Mouse (Mus musculus) B cell, adult (primary cell): ENCODE measurements around the gene Tmem116. TPM values are rescaled to one million over a fixed set of nuclear protein-coding genes. Genes with fewer than 3 reads are reported as not detected.

Source experiments
- total RNA-seq: library from RNA; stranded (reverse); gene quantifications from 4 replicates; pipeline ENCODE4 v1.2.4, GENCODE M21; 2023; ENCODE audit not compliant: inconsistent age

Tmem116 gene
- total RNA-seq: 1.2 to 1.6 TPM in 2 of 4 replicates, not detected in the others

DNA sequence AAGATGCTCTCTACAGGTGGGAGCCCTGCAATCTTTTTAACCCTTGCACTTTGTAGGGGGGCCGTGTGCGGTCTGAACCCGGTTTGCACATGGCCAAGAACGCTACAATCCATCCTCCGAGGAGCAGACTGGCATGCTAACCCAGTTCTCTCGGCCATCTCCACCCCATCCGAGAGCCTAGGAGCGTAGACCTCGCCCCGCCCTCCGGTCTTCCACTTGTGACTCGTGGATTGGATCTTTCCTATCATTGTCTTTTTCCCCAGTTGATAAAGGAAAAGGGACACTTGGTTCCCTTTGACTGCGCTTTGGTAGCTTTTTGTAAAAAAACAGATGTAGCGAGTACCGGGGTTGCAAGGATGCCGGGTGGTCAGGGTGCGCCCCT, at the start of gene Tmem116:
Gene Tmem116 (plus strand): TSS at position 250 of the 382 bp plus-strand sequence.

DNA sequence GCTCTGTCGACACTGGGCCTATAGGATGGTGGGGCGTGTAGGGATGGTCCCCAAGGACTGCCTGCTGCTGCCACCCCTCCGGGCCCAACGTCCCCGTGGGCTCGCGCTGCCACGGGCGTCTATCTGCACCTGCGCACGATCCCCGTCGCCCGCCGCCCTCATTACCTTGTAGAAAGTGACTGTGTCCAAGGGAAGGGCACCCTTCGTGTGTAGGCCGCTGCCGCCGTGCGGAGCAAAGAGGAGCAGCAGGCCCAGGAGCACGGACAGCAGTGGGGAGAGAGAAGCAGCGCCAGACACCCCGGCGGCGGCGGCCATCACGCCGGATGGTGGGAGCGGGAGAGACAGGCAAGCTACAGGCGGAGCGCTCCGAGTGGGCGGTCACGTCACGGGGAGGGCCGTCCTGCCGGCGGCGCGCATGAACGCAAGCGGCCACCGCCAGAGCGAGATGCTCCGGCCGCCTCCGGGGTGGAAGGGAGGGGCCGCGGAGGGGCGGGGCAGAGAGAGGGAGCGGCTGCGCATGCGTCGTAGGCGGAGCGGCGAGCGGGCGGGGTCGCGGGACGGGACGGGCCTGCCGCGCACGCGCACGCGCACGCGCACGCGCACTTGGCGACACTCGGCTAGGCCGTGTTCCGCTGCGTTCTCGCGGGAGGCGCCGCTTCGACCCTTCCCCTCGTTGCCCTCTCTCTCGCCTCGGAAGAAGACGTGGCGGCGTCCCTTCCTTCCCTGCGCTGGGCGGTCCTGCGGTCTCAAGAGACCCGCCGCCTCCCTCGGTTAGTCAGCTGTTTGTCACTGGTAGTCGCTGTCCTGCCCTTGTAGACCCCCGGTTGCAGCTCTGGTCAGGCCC, 555 bp downstream of the Tmem116 start, which contains the start of gene Erp29:
Gene Erp29 (minus strand): TSS at position 481 of the 844 bp plus-strand sequence.

DNA sequence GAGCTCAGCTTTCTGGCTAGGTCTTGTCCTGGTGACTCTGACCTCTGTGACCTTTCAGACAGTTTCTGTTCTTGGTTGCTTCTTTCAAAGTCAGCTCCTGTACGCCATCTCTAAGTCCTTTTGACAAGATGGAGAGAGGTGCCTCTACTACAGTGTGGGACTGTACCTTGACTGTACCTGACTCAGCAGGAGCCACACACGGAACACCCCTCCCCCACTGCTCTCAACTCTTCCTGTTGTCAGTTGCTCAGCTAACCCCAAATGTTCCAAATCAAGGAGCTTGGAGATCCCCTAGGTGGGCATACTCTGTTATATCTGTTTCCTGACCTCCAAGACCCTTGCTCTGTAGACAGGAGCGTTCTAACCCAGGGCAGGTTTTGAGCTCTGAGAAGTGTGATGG, 51.5 kb downstream of the Tmem116 start, which contains the start of gene Adam1b:
Gene Adam1b (minus strand): TSS at position 205 of the 400 bp plus-strand sequence.

DNA sequence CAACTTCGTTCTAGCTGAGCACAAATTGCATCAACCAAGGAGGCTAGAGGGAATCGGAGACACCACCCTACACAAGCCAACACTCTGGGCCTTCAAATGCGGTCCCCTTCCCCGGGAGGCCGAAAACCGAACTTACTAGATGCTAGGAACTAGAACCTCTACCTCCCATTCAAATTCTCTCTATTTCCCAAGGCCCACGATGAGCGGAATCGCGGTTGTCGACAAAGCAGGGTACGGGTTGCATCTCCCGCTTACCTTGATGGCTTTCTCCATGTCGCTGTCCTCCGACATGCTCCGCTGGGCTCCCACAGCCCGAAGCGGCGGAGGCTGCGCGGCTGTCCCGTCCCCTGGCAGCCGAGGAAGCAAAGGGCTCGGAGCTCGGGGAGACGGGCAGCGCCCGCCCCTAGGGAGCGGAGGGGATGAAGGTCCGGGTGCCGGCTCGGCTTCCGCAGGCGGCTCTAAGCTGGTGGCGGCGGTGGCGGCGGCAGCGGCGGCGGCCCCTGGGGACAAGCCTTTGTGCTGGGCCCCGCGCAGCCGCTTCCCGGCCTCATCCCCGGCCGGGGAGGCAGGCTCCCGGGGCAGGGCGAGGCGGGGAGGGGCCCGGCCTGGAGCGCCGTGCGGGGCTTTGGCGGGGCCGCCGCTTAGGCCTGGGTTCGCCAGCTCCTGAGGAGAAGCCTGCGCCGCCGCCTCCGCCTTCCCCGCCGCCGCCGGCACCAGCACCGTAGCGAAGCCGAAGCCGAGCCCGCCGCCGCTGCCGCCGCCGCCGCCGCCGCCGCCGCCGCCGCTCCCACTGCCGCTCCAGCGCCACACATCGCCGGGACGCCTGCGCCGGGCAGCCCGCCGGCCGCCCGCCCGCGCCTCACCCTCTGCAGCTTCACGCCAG, 93.5 kb downstream of the Tmem116 start, which contains the start of the genes Adam1a and Gm42878:
Gene Adam1a (minus strand): TSS at position 573 of the 883 bp plus-strand sequence.
Gene Gm42878 (minus strand): TSS at position 573 of the 883 bp plus-strand sequence.

DNA sequence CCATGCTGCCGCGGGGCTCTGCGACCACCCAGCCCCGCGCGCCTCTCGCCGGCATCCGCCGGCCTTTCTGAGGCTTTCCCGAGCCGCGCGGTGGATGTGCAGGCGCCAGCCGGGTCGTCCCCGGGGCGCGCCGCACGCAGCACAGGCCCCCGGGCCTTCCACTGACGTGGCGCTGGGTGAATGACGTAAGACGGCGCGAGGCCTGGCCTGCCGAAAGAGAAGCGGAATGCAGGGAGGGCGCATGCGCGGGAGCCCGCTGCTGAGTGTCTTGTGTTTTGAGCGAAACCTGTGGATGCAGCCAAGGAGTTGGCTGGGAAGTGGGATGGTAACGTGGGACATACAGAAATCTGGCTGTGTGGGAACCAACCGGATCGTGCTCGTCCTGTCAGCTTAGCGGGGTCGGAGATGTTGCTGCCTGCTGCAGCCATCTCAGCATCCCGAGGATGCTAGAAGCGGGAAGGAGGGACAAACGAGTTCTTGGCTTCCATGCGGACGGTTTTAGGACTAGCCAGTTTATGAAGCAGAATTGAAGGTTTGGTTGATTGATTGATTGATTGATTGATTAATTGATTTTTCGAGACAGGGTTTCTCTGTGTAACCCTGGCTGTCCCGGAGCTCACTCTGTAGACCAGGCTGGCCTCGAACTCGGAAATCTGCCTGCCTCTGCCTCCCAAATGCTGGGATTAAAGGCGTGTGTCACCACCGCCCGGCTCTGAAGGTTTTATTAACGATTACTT, 94.3 kb downstream of the Tmem116 start, which contains the start of gene Mapkapk5:
Gene Mapkapk5 (minus strand): TSS at position 113 of the 737 bp plus-strand sequence.

Other genes starting within 250 kb of the Tmem116 start
- 1,682 to 1,892 TPM (median 1,878 TPM) in 4 replicates for gene Rpl6, start 247.4 kb upstream of the Tmem116 start, total RNA-seq
- gene Hectd4, start 231.7 kb upstream of the Tmem116 start, total RNA-seq: 46.6 to 48.6 TPM (median 47.1 TPM) in 4 replicates
- gene Trafd1, start 66.3 kb upstream of the Tmem116 start, total RNA-seq: 76.2 to 94.8 TPM (median 89.7 TPM) in 4 replicates
- gene Naa25, start 54.0 kb upstream of the Tmem116 start, total RNA-seq: 37.8 to 47.4 TPM (median 44.0 TPM) in 4 replicates
- 168 to 199 TPM (median 190 TPM) in 4 replicates for gene Erp29, start 613 bp downstream of the Tmem116 start, total RNA-seq
- not detected in 4 replicates for gene Adam1b, start 51.5 kb downstream of the Tmem116 start, total RNA-seq
- gene Adam1a, start 93.6 kb downstream of the Tmem116 start, total RNA-seq: 5.2 to 5.7 TPM (median 5.4 TPM) in 4 replicates
- gene Gm42878, start 93.6 kb downstream of the Tmem116 start, total RNA-seq: not detected in 4 replicates
- gene Mapkapk5, start 94.0 kb downstream of the Tmem116 start, total RNA-seq: 87.8 to 106 TPM (median 94.4 TPM) in 4 replicates
- gene Aldh2, start 141.9 kb downstream of the Tmem116 start, total RNA-seq: 371 to 424 TPM (median 391 TPM) in 4 replicates
- gene Acad12, start 167.0 kb downstream of the Tmem116 start, total RNA-seq: 8.7 to 11.7 TPM (median 10.3 TPM) in 4 replicates
- gene Acad10, start 208.6 kb downstream of the Tmem116 start, total RNA-seq: 10.5 to 12.1 TPM (median 10.7 TPM) in 4 replicates
- gene Brap, start 208.7 kb downstream of the Tmem116 start, total RNA-seq: 81.9 to 96.9 TPM (median 84.8 TPM) in 4 replicates